Comparison of ENCODE assay signal across 8 mouse cellular contexts in genomic region chr9:85748204-85749141, GRCm38 (mm10). TPM values are rescaled to one million over a fixed set of nuclear protein-coding genes. Genes with fewer than 3 reads are reported as not detected.
DNase-seq lines count a peak whose midpoint lies in the region; ATAC-seq and TF ChIP-seq lines count a peak whose summit lies in the region.

No protein-coding gene starts in this region.

- H3K4me2 ChIP-seq in forebrain, postnatal 0 days (ENCODE audit: low read depth), result peak overlapping the region; percentile 82
- peak overlapping the region; percentile 62 for H3K4me2 ChIP-seq in hindbrain, embryonic 11.5 days (replicated peaks; ENCODE audit: low read depth, low read length)

- H3K9me3 ChIP-seq in forebrain, postnatal 0 days (ENCODE audit: low read length), result no peaks in the 10 kb centered on the region
- H3K9me3 ChIP-seq in hindbrain, embryonic 11.5 days (ENCODE audit: control insufficient read depth, low read length), result no peaks in the 10 kb centered on the region

- H3K36me3 ChIP-seq in forebrain, postnatal 0 days (ENCODE audit: insufficient read depth), result no peaks in the 10 kb centered on the region; the same call in 1 of the 2 replicates
- no peaks in the 10 kb centered on the region for H3K36me3 ChIP-seq in hindbrain, embryonic 11.5 days (ENCODE audit: control insufficient read depth, insufficient read depth, low read length)
- peaks cover under 1% of the 10 kb centered on the region; the same call in 1 of the 2 replicates for H3K36me3 ChIP-seq in macrophage (ENCODE audit: inconsistent target)

- H3K4me3 ChIP-seq in forebrain, postnatal 0 days (ENCODE audit: low read depth, low read length), result peak overlapping the region; percentile 97
- H3K4me3 ChIP-seq in hindbrain, embryonic 11.5 days (ENCODE audit: low read depth, low read length), result peak overlapping the region; percentile 71
- H3K4me3 ChIP-seq in macrophage (ENCODE audit: inconsistent target), result peak overlapping the region; percentile 76

- ATAC-seq in forebrain, postnatal 0 days, result peak; percentile 80
- peak; percentile 84 for ATAC-seq in hindbrain, embryonic 11.5 days (ENCODE audit: low FRiP score)

- no peaks in the 10 kb centered on the region for H3K27me3 ChIP-seq in forebrain, postnatal 0 days (ENCODE audit: insufficient read depth, low read length)
- no peaks in the 10 kb centered on the region for H3K27me3 ChIP-seq in hindbrain, embryonic 11.5 days (ENCODE audit: control insufficient read depth, insufficient read depth, low read length)

- WGBS in forebrain, postnatal 0 days, result 1% methylated on average over 43 of the region's 43 CpGs
- WGBS in hindbrain, embryonic 11.5 days, result 2% methylated on average over 43 of the region's 43 CpGs
- under 1% methylated on average over 42 of the region's 43 CpGs for WGBS in macrophage (ENCODE audit: missing documents)

- peak; percentile 52 for TF ChIP-seq CTCF in forebrain, postnatal 0 days (IDR thresholded peaks at IDR 0.05; ENCODE audit: low read depth)

- H3K79me2 ChIP-seq in macrophage (ENCODE audit: inconsistent target), result peaks cover 50% of the 10 kb centered on the region

- H3K9ac ChIP-seq in forebrain, postnatal 0 days, result peak overlapping the region; percentile 98
- H3K9ac ChIP-seq in hindbrain, embryonic 11.5 days (ENCODE audit: low read depth, low read length), result peak overlapping the region; percentile 94

- 0 out of 2 replicates have a peak, but pooled peaks cover 10% of the 10 kb centered on the region for H3K4me1 ChIP-seq in forebrain, postnatal 0 days (ENCODE audit: insufficient read depth)
- no peaks in the 10 kb centered on the region; the same call in 1 of the 2 replicates for H3K4me1 ChIP-seq in hindbrain, embryonic 11.5 days (replicated peaks; ENCODE audit: control insufficient read depth, insufficient read depth, low read length)

- H3K27ac ChIP-seq in forebrain, postnatal 0 days (ENCODE audit: low read depth, low read length), result peak overlapping the region; percentile 98
- H3K27ac ChIP-seq in hindbrain, embryonic 11.5 days (ENCODE audit: low read depth, low read length), result peak overlapping the region; percentile 94
- peak overlapping the region; percentile 70 for H3K27ac ChIP-seq in macrophage

- peak; percentile 67 for DNase-seq in NIH3T3 (ENCODE audit: low read depth)
- DNase-seq in cerebellum, adult 18-20 months, result peak; percentile 81 to 84
- peak; percentile 83 for DNase-seq in forebrain, postnatal 0 days
- peak; percentile 84 for DNase-seq in hindbrain, embryonic 11.5 days (ENCODE audit: low spot score)
- peak; percentile 57 to 67 for DNase-seq in layer of hippocampus, postnatal 25 days (ENCODE audit: extremely low spot score in 1 of 2, low spot score in 1 of 2)
- peak; percentile 58 for DNase-seq in retina, postnatal 7 days (ENCODE audit: low read depth, low spot score)
- DNase-seq in urinary bladder, postnatal 14 days (ENCODE audit: low spot score), result peak; percentile 81

RNA-seq across cellular contexts. Expression of gene Ibtk, which starts 0.7 kb away (rescaled TPM):
- 22.4 and 25.6 TPM in 2 replicates for total RNA-seq in forebrain, postnatal 0 days (2014; rRNA removed)
- 10.5 and 16.3 TPM in 2 replicates for polyA plus RNA-seq in forebrain, postnatal 0 days (2015; fragmentation: Nextera tagmentation; extraction: Ambion mirVana)
- 45.2 and 47.4 TPM in 2 replicates for polyA plus RNA-seq in hindbrain, embryonic 11.5 days (2014; fragmentation: Nextera tagmentation; extraction: Ambion mirVana)
- 10 to 100 TPM; 18.9 to 21.9 TPM for total RNA-seq in layer of hippocampus, postnatal 25 days (2021)
- total RNA-seq in macrophage (2018; cell fraction: chromatin; rRNA removed), result 10 to 100 TPM; 24.8 to 80.6 (median 54.5) TPM
- total RNA-seq in macrophage (2018; cell fraction: cytosol; rRNA removed), result 10 to 100 TPM; 13.3 to 25.5 (median 18.4) TPM
- total RNA-seq in macrophage (2018; cell fraction: nucleus; rRNA removed), result 10 to 100 TPM; 16.4 to 57.9 (median 30.1) TPM
- polyA plus RNA-seq in macrophage (2018), result 8.8 to 14.7 TPM (median 10.1 TPM) in 3 replicates

Comparison
In these comparisons a context has a peak if more than half of its experiments do, and no peak if none do; other contexts are left out.
1. Peak in every context shown above with its lines: DNase-seq, ATAC-seq, H3K4me3 ChIP-seq and H3K27ac ChIP-seq.